Mouse (Mus musculus) kidney, adult 2 months (tissue): Measurements from ENCODE around the gene Ets1.

Source experiments
- CTCF ChIP-seq: fragments of 200-500 bp; conservative IDR thresholded peaks from 2 replicates; pipeline ENCODE4 v1.5.1; 2011; ENCODE audit warnings: low read depth, mild to moderate bottlenecking, control low read depth, low read length, moderate library complexity, mixed read lengths; ENCODE audit not compliant: insufficient read depth, insufficient read length
- POLR2A ChIP-seq: fragments of 200-500 bp; IDR thresholded peaks from one replicate; pipeline ENCODE4 v1.6.1; 2011; ENCODE audit warnings: low read depth, low read length, control low read depth

- TF ChIP-seq POLR2A (no peak), CTCF (no peak)
Measured at GRCm38 (mm10) chr9:32697291-32698110, 61.5 kb downstream of the Ets1 start.
